Mouse (Mus musculus): ENCODE results near the gene Scml2.
"Not testable (repeated sequence)": the region's sequence is repeated elsewhere in the genome, so short reads cannot be mapped to it uniquely, and the experiment has no call there.

Gene Scml2

GRCm38 (mm10) chrX:161116893-161117292 lies at the start of gene Scml2:
Gene Scml2, plus strand, starts transcription at chrX:161117193.
- not testable (repeated sequence) for DNase-seq

DNA sequence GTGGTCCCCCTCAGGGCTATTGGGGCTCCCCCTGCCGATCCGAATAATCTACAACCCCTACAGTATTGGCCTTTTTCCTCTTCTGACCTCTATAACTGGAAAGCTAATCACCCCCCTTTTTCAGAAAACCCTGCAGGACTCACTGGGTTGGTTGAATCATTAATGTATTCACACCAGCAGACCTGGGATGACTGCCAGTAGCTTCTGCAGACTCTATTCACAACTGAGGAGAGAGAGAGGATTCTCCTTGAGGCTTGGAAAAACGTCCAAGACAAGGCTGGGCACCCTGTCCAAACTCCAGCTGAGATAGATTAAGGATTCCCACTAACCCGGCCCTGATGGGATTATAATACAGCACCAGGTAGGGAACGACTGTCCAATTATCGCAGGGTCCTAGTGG lies 41.4 kb upstream of the Scml2 start:
- not testable (repeated sequence) for DNase-seq

GRCm38 (mm10) chrX:161162314-161163068 lies 45.5 kb downstream of the Scml2 start:
- DNase-seq, result peak; percentile 31

DNA sequence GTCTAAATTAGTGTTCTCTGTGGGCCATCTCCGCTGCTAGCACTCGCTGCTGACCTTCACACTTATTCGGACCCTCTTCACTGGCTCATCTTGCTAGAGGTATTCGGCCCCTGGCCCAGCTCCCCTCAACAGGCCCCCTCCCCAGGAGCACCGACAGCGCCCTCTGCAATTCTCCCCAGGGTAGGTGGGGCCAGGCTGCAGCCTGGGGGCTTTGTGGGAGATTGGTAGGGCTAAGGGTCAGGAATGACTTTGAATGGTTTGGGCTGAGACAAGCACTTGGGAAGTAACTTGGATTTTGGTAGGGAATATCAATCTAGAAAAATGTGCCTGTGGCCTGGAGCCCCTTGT lies 46.0 kb downstream of the Scml2 start:
- DNase-seq, result no peak

- not testable (repeated sequence) for DNase-seq
Measured at GRCm38 (mm10) chrX:161287156-161287555, 170.2 kb downstream of the Scml2 start, which contains the start of gene Gm15262. Gene Gm15262, plus strand, starts transcription at chrX:161287456.

Measured in lung, postnatal 14 days (tissue).